8 mouse cellular contexts compared by ENCODE assay signal in genomic region chr12:54879630-54880029, GRCm38 (mm10). TPM values are rescaled to one million over a fixed set of nuclear protein-coding genes. Genes with fewer than 3 reads are reported as not detected.
DNase-seq lines count a peak whose midpoint lies in the region.

No protein-coding gene starts in this region.

- DNase-seq in left cerebral cortex, adult 18-20 months (ENCODE audit: low spot score in 2 of 2) = peak; percentile 37 to 57
- no peak for DNase-seq in left cerebral cortex, adult 11 months (ENCODE audit: low spot score)
- DNase-seq in Muller cell, postnatal 12 days (ENCODE audit: inconsistent ontology term) = peak; percentile 62
- DNase-seq in cerebellum, postnatal 10 days = peak; percentile 74 to 79
- DNase-seq in heart, adult 8-10 months (ENCODE audit: low spot score) = peak; percentile 57
- DNase-seq in left cerebral cortex, postnatal 14 days (ENCODE audit: low spot score in 2 of 2) = peak; percentile 24 to 62
- DNase-seq in natural killer cell, adult 2 months (ENCODE audit: low spot score in 2 of 2) = peak; percentile 58 to 72
- peak; percentile 79 for DNase-seq in thymus, postnatal 4 days

- intact Hi-C loops in left cerebral cortex, postnatal 14 days (cut with DNase I) = loop anchor here (2.0 kb wide), 1 partner anchor 49 kb away; no protein-coding TSS in a partner anchor

RNA-seq across cellular contexts. Expression of gene Cfl2, which starts 17.0 kb away (rescaled TPM):
- total RNA-seq in left cerebral cortex, adult 18-20 months (2021) = 100 to 1,000 TPM; 106 to 112 TPM
- total RNA-seq in heart, adult 8-10 months (2022) = 100 to 1,000 TPM; 390 to 423 (median 413) TPM
- total RNA-seq in left cerebral cortex, postnatal 14 days (2021) = 100 to 1,000 TPM; 144 to 154 TPM
